Mouse (Mus musculus): Measurements from ENCODE around the gene Trmt13.
"Not testable (repeated sequence)": the region's sequence is repeated elsewhere in the genome, so short reads cannot be mapped to it uniquely, and the experiment has no call there.

Gene Trmt13

DNA sequence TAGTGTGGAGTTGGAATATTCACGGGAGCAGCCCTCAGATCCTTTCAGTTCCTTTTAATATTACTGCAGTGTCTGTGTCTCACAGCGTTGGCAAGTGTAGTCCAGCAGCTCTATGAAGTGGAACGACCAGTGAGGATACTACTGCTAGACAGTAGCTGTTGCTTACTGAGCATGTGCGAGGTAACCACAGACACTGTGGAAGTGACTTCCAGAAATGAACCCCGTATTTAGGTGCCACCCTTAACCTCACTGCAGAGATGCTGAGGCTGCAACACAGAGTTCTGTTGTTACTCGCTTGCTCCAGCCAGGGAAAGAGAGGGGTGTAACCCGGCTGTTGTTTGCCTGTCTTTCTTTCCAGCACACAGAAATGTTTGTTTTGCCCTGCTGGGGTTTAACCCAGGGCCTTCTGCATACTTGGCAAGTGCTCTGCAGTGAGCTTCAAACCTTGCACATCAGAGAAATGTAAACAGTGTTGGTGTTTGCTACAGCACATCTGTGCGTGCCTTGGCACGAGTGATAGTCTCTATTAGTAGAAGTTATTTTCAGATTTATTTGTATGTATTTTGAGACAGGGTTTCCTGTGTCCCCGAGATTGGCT is at the start of gene Trmt13:
TSS of gene Trmt13 (minus strand) at position 293 of the 598 bp plus-strand sequence.
- no peak for DNase-seq

- peak; percentile 98 for DNase-seq
Observed at GRCm38 (mm10) chr3:116662463-116662863, 48.1 kb upstream of the Trmt13 start, which contains the start of gene Mfsd14a. Gene Mfsd14a (minus strand): TSS chr3:116662677.

GRCm38 (mm10) chr3:116661870-116662414 is 47.6 kb upstream of the Trmt13 start:
- no peak for DNase-seq

DNA sequence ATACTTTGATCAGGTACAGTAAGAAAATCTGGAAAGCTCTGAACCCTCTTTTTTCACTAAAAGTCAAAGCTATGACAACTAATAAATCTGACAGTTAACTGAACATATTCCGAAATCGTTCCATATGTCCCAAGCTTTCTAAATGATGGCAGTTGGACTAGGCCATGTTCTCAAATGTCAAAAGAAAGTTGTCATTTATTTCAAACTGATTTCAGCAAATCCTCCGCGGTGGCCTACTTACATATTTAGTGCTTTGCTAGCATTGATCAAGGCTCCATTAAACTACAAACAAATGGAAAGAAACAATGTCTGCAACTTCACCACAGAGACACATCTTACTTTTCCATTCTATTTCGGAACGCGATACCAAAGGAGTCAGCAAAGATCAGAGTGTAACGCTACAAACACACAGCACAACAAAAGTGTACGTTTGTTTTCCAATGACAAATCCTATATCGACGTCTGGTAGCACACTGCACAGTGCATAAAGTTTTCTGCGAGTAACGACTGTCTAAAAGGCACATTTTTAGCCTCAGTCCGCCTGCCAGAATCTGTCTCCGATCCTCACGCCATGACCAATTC is 47.0 kb upstream of the Trmt13 start:
- no peak for DNase-seq

- no peak for DNase-seq
Observed at GRCm38 (mm10) chr3:116659856-116660430, 45.6 kb upstream of the Trmt13 start.

GRCm38 (mm10) chr3:116658928-116659565 is 44.7 kb upstream of the Trmt13 start:
- no peak for DNase-seq

DNA sequence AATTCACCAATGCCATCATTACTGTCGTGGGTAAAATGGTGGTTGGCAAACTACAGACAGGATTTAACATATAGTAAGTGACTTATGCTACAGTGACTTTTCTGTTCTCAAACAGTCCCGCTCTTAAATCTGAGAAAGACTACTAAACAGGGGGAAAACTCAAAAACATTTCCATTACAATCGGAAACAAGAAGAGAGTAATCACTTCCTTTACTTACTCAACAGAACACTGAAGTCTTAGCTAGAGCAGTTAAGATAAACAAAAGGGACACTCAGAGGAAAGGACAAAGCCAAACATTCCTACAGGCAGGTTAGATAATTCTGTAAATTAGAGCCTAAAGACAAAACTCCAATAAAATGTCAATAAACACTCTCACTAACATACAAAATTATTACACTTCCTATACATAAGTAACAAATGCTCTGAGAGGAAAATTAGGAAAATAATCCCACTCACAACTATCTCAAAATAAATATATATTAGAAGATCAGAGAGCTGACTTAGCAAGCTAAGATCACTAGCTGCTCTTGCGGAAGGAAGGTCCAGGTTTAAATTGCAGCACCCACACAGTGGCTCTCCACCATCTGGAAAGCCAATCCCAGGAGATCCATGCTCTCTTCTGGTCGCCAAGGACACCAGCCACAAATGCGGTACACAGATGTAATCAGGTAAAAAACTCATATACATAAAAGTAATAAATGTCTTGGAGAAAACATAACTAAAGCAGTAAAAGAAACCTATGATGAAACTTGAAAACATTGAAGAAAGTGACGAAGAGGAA is 42.0 kb upstream of the Trmt13 start:
- DNase-seq = no peak

GRCm38 (mm10) chr3:116654051-116654450 is 39.7 kb upstream of the Trmt13 start:
- DNase-seq = not testable (repeated sequence)

- DNase-seq = no peak
Observed at GRCm38 (mm10) chr3:116653278-116653945, 39.0 kb upstream of the Trmt13 start.

- DNase-seq = no peak
Observed at GRCm38 (mm10) chr3:116652033-116652446, 37.7 kb upstream of the Trmt13 start.

GRCm38 (mm10) chr3:116650698-116651097 is 36.3 kb upstream of the Trmt13 start:
- no peak for DNase-seq

GRCm38 (mm10) chr3:116648805-116649204 is 34.4 kb upstream of the Trmt13 start:
- no peak for DNase-seq

DNA sequence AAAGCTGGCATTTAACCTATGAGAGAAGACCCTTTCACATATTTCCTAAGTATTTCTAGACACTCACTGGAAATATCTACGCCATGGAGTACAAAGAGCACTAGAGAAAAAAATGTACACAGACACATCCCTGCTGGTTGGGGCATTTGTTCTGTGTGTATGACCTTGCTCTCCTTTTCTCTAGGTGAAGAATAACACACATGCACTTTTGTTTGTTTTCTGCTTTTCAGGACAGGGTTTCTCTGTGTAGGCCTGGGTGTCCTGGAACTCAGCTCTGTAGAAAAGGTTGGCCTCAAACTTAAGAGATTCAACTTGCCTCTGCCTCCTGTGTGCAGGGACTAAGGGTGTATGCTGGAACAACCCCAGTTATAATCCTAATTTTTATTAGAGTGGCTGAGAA is 32.0 kb upstream of the Trmt13 start:
- no peak for DNase-seq

GRCm38 (mm10) chr3:116642373-116642772 is 28.0 kb upstream of the Trmt13 start:
- no peak for DNase-seq

GRCm38 (mm10) chr3:116641811-116642371 is 27.5 kb upstream of the Trmt13 start:
- no peak for DNase-seq

GRCm38 (mm10) chr3:116640024-116640423 is 25.6 kb upstream of the Trmt13 start:
- DNase-seq = no peak

GRCm38 (mm10) chr3:116638572-116638971 is 24.2 kb upstream of the Trmt13 start:
- no peak for DNase-seq

GRCm38 (mm10) chr3:116637693-116638476 is 23.5 kb upstream of the Trmt13 start:
- no peak for DNase-seq

DNA sequence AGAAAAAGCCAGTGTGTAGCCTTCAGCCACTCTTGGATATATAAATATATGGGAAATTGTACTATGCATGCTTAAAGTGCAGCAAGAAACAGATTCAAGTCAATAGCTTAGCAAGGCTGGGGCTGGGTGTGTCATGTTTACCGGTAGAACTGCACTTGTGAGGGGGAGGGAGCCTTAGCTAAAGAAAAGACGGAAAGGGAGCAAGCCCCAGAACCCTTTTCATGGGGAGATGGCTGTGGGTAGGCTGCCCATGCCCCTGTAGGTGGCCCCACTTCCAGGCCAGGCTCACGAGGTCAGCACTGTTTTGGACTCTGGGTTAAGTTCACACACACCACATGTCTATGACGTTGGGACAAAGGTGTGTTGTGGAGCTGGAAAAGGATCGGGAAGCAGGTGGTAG is 21.4 kb upstream of the Trmt13 start:
- no peak for DNase-seq

GRCm38 (mm10) chr3:116634853-116635252 is 20.5 kb upstream of the Trmt13 start:
- no peak for DNase-seq

DNA sequence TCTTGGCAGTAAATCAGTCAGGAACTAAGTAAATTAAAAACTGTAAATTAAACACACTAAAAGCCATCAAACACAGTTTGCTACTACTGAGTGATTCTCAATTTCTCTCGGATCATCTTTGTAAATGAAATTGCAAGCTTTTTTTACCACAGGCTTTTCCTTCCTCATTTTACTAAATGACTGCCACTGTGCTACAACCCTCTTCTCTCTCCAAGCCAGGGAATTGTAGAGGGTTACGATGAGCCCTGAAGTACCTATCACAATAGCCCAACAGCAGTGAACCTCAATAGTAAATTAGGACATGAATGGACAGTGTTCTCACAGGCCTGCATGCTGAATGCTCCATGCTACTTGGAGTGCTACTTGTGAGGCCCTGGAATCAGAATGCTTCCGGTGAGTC is 19.7 kb upstream of the Trmt13 start:
- DNase-seq = no peak
